Mouse (Mus musculus) kidney, embryonic 16.5 days (tissue): ENCODE results near the gene Pyroxd1. TPM values are rescaled to one million over a fixed set of nuclear protein-coding genes. Genes with fewer than 3 reads are reported as not detected.
A peak's percentile ranks its signal among the peaks of the same experiment; 100 is the strongest.
"Not testable (repeated sequence)": the region's sequence is repeated elsewhere in the genome, so short reads cannot be mapped to it uniquely, and the experiment has no call there.

Source experiments
- ATAC-seq: fragments of 200-750 bp; cut with Nextera tagmentation; 2 replicates; pipeline ENCODE4 v1.8.0; 2017; ENCODE audit warnings: moderate TSS enrichment; ENCODE audit not compliant: low FRiP score, low TSS enrichment
- H3K27ac ChIP-seq: fragments of 300-500 bp; sonication (generic); 2 replicates; pipeline ENCODE4 v1.5.1; 2014; ENCODE audit warnings: low read length
- H3K27me3 ChIP-seq: fragments of 300-500 bp; sonication (generic); 2 replicates; pipeline ENCODE4 v1.6.1; 2014; ENCODE audit warnings: low read length, control low read depth, mixed read lengths; ENCODE audit not compliant: insufficient read depth
- H3K36me3 ChIP-seq: fragments of 300-500 bp; sonication (generic); 2 replicates; pipeline ENCODE4 v1.6.1; 2014; ENCODE audit warnings: low read length, control low read depth, mixed read lengths; ENCODE audit not compliant: insufficient read depth
- H3K4me1 ChIP-seq: fragments of 300-500 bp; sonication (generic); 2 replicates; pipeline ENCODE4 v1.6.1; 2014; ENCODE audit warnings: low read length, control low read depth, mixed read lengths; ENCODE audit not compliant: insufficient read depth
- H3K4me2 ChIP-seq: fragments of 300-500 bp; sonication (generic); replicated peaks from 2 replicates; pipeline ENCODE4 v1.6.1; 2014; ENCODE audit warnings: low read depth, low read length
- H3K4me3 ChIP-seq: fragments of 300-500 bp; sonication (generic); 2 replicates; pipeline ENCODE4 v1.5.1; 2014; ENCODE audit warnings: mild to moderate bottlenecking, low read length
- H3K9ac ChIP-seq: fragments of 300-500 bp; sonication (generic); replicated peaks from 2 replicates; pipeline ENCODE4 v1.6.1; 2014; ENCODE audit warnings: low read length
- H3K9me3 ChIP-seq: fragments of 300-500 bp; sonication (generic); 2 replicates; pipeline ENCODE4 v1.6.1; 2016; ENCODE audit warnings: low read length, control low read depth
- WGBS: fragments of 180-500 bp; shearing (Covaris S2); extraction: QIAGEN DNeasy Blood & Tissue Kit; methylation state at CpG from one replicate; pipeline ENCODE4 v1.1.7; 2014; 5-methylcytosine and 5-hydroxymethylcytosine counted together
- polyA plus RNA-seq: library from polyadenylated mRNA; unstranded; fragments of >200 nt; fragmentation: Nextera tagmentation; extraction: Ambion mirVana; gene quantifications from 2 replicates; pipeline ENCODE4 v1.2.1, GENCODE M21; 2015

Pyroxd1 gene
- polyA plus RNA-seq, 1 experiment from 2014 or later, result 18.3 TPM

DNA sequence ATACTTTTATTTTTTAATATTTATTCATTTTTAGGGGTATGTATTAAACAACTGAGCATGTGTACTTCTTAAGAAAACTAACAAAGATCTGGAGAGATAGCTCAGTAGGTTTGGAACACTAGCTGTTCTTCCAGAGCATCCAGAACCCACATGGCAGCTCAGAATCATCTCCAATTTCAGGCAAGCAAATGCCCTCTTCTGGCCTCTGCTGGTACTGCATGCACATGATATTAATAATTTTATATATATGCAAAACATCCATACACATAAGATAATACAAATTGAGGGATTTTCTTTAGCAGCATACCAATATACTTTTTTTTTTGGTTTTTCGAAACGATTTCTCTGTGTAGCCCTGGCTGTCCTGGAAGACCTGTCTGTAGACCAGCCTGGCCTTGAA is 1.9 kb upstream of the Pyroxd1 start:
- Histone ChIP-seq H3K4me2 (no peak overlapping the region), H3K36me3 (0 out of 2 replicates have a peak, but pooled peaks cover 2% of the 10 kb centered on the region), H3K4me1 (peaks cover 9% of the 10 kb centered on the region), H3K27me3 (no peaks in the 10 kb centered on the region), H3K9ac (no peak overlapping the region), H3K9me3 (no peaks in the 10 kb centered on the region), H3K4me3 (no peak overlapping the region), H3K27ac (no peak overlapping the region)
- WGBS, result 81% methylated on average over 2 of the region's 2 CpGs
- ATAC-seq, result no peak

DNA sequence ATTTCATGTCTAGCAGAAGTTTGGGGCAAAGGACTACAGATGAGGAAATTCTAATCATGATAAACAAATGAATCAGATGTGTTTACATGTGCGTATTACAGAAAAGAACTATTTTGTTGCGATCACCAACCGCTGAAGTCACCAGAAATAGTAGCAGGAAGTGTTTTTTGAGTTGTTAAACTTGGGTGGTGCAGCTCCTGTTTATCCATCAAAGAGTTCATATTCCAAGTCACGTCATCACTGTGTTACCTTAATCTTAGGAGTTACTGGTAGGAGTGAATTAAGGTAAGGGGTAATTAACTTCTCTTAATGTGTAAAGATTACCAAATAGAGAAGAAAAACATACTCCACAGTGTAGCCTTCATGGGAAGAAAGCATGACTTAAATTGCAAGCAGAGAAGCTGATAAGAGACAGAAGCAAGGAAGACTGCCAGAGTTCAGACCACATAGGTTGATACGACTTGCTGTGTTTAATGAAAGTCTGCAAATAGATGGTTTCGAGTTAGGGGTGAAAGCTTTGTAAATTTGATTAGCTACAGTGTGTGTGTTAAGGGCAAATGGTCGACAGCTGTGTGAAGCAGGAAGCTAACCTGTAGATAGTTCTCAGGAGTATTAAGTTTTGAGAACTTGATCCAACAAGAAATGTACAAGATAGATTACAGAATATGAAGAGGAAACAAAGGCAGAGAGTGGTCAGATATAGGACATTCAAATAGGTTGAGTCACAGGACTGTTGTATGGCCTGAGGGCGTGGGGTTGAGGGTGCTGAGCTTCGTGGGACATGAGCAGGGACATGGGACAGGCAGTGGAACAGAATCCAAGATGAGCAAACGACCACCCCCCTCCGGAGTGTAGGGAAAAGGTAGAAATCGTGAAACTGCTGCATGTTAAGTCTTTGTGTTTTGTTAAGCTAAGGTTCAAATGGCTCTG is 992 bp downstream of the Pyroxd1 start:
- no peak for ATAC-seq
- Histone ChIP-seq H3K36me3 (peaks cover 12% of the 10 kb centered on the region), H3K27me3 (no peaks in the 10 kb centered on the region), H3K9ac (peak overlapping the region; percentile 77), H3K4me2 (peak overlapping the region; percentile 65), H3K27ac (no peak overlapping the region), H3K4me3 (peak overlapping the region; percentile 80), H3K4me1 (peaks cover 9% of the 10 kb centered on the region), H3K9me3 (no peaks in the 10 kb centered on the region)
- 53% methylated on average over 12 of the region's 12 CpGs for WGBS

DNA sequence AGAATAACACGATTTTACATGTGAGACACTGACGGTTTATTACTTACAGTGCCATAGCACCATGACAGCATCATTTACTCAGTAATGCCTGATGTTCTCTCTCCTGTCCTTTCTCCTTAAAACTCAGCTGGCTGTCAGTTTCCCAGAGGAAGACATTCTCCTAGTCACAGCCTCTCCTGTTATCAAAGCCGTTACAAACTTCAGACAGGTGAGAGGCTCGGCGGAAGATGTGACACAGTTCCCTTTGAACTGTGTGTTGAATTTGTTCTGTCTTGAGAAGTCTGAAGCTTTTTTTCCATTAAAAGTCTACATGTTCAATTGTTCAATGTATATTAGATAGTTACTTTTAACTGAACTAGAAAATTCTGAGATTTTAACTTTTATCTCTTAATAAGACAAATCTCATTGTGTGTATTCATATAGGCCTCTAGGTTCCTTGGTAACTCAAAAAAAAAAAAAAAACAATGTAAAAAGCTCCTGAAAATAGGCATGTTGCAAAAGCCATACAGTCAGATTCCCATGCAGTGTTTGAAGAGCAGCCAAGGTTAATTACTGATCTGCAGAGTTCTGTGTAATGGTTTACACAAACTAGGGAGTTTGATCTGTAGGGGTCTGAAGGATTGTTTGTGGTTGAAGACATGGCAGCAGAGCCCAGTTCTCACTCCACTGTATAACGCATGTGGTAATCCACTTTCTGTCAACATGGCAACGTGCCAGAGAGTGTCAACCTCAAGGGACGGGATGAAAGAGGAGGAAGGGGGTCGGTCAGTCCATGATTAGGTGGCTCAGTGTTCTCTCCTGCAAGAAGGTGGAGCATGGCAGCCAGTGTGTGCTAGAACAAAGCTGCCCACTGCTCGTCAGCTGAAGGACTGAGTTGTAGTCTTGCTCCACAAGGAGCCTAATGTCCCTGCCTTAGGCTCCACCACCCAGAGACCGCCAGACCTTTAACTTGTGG is 2.3 kb downstream of the Pyroxd1 start:
- H3K27ac ChIP-seq, result no peak overlapping the region
- 78% methylated on average over 11 of the region's 11 CpGs for WGBS

DNA sequence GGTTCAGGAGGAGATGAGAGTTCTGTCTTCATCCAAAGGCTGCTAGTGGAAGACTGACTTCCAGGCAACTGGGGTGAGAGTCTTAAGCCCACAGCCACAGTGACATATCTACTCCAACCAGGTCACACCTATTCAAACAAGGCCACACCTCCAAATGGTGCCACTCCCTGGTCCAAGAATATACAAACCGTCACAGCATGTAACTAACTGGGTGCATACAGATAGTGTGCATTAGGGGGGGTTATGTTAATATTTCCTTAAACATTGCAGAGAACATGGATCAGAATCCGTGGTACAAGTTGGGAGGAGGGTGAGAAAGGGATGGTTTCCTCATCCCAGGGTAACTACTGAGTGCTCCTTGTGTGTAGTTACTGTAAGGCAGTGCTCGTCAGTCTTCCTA is 6.6 kb downstream of the Pyroxd1 start:
- not testable (repeated sequence) for H3K4me3 ChIP-seq, ATAC-seq

More for the DNA sequence above, 2.3 kb downstream of the Pyroxd1 start:
- Histone ChIP-seq H3K36me3 (peaks cover 16% of the 10 kb centered on the region), H3K4me3 (no peak overlapping the region), H3K9ac (no peak overlapping the region), H3K4me2 (no peak overlapping the region), H3K9me3 (no peaks in the 10 kb centered on the region), H3K27me3 (no peaks in the 10 kb centered on the region), H3K4me1 (peaks cover 9% of the 10 kb centered on the region)
- no peak for ATAC-seq

DNA sequence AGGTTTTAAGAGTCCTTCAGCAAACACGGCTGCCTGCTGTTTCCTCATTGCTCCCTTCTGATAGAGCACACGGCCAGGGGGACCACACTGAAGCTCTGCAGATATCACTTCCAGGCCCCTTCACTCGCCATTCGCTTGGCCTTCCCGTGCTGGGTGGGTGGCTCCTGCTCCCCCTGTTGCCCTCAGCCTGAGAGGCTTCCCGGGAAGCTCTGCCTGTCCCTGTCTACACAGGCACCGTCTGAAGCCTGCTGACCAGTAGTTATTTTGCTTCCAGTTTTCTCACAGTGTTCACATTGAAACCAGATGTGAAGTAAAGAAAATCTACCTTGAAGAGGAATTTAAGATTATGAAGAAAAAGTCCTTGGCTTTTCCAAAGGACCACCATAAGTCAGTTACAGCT is 11.7 kb downstream of the Pyroxd1 start:
- no peak overlapping the region for H3K27ac ChIP-seq
- H3K27me3 ChIP-seq, result no peaks in the 10 kb centered on the region
- no peaks in the 10 kb centered on the region for H3K4me1 ChIP-seq
- no peak overlapping the region for H3K4me2 ChIP-seq
- no peak overlapping the region for H3K4me3 ChIP-seq
- H3K9me3 ChIP-seq, result no peaks in the 10 kb centered on the region
- peaks cover 39% of the 10 kb centered on the region for H3K36me3 ChIP-seq
- no peak overlapping the region for H3K9ac ChIP-seq
- ATAC-seq, result no peak
- 76% methylated on average over 7 of the region's 7 CpGs for WGBS

More for the DNA sequence above, 6.6 kb downstream of the Pyroxd1 start:
- not testable (repeated sequence) for H3K9me3 ChIP-seq, H3K4me2 ChIP-seq, H3K27ac ChIP-seq, H3K9ac ChIP-seq, H3K27me3 ChIP-seq, H3K4me1 ChIP-seq
- WGBS, result 91% methylated on average over 3 of the region's 3 CpGs
- peaks cover 31% of the 10 kb centered on the region for H3K36me3 ChIP-seq

DNA sequence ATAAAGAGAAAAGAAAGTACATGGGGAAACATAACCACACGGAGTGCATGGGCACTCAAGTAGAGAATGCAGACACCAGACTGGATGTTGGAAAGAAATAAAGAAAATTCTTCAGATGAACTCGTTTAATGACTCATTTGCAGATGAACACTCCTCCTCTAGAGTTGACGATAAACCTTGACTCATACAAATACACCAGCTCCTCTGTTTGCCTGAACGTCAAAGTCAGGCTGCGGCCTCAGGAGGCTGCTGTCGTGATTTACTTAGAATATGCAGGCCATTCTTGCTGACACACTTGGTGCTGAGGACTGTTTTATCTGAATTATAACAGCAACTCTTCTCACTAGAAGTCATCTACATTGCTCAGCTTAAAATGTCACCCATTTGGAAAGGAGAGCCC is 16.6 kb downstream of the Pyroxd1 start:
- H3K27me3 ChIP-seq, result no peaks in the 10 kb centered on the region
- no peak overlapping the region for H3K4me2 ChIP-seq
- H3K4me1 ChIP-seq, result no peaks in the 10 kb centered on the region
- H3K27ac ChIP-seq, result no peak overlapping the region
- WGBS, result 91% methylated on average over 6 of the region's 6 CpGs
- no peak overlapping the region for H3K9ac ChIP-seq
- ATAC-seq, result no peak
- peaks cover 31% of the 10 kb centered on the region for H3K36me3 ChIP-seq
- H3K9me3 ChIP-seq, result no peaks in the 10 kb centered on the region
- no peak overlapping the region for H3K4me3 ChIP-seq

DNA sequence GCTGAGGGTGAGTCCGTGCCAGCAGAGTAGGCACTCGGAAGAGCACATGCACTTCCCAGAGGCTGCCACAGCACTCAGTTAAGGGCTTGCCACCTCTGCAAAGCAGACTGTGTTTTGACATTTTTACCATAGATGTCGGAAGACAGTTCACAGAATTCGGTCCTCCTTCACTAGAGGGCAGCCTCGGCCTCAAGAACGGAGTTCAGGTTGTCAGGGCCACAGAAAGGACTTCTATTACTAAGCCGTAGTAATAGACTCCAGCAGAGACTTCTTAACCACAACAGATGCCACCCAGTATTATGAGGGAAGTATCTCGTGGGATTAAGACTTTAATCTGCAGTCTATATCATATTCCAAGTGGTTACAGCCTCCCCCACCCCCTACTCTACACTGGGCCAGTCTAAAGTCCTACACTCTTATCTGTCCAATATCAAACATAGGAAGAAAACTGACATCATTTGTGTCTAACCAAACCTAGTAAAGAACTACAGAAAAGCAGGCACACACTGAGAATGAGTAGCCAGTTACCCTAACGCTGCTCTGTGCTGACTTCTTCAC is 17.6 kb downstream of the Pyroxd1 start:
- 70% methylated on average over 9 of the region's 9 CpGs for WGBS
- H3K4me3 ChIP-seq, result no peak overlapping the region
- peaks cover 34% of the 10 kb centered on the region for H3K36me3 ChIP-seq
- no peak overlapping the region for H3K9ac ChIP-seq
- no peaks in the 10 kb centered on the region for H3K27me3 ChIP-seq
- H3K9me3 ChIP-seq, result no peaks in the 10 kb centered on the region
- no peak for ATAC-seq
- no peak overlapping the region for H3K4me2 ChIP-seq
- H3K27ac ChIP-seq, result no peak overlapping the region
- H3K4me1 ChIP-seq, result no peaks in the 10 kb centered on the region

DNA sequence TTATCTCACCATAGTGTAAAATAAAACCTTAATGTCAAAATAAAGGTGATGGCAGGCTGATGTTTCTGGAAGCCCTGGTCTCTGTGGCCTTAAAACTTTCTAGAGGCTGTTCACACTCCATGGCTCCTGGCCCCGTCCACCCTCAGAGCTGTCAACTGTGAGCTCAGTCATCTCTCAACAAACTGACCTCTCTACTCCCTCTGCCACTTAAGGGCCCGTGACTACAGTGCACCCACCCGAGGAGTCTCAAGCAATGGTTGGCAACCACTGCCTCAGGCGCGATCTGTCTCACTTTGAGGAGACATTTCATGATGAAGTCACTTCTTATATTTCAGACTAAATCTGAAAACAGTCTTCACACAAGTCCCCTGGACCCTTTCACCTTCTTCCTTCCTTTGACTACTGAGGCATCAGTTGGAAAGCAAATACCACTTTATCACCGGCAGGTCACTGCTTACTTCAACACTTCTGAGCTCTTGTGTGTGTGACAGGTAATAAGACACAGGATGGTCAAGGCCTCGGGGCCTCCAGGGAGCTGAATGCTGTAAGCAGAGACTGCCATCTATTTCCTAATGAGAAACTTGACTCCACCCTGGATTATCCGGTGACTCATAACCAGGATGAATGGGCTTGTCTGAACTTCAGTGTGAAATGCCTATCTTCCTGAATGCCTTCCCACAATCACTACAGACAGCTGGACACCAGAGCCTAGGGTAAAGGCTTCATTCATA is 20.5 kb downstream of the Pyroxd1 start:
- H3K27me3 ChIP-seq, result no peaks in the 10 kb centered on the region
- H3K27ac ChIP-seq, result no peak overlapping the region
- ATAC-seq, result peak; percentile 75
- no peak overlapping the region for H3K9ac ChIP-seq
- no peaks in the 10 kb centered on the region for H3K4me1 ChIP-seq
- no peak overlapping the region for H3K4me3 ChIP-seq
- H3K9me3 ChIP-seq, result no peaks in the 10 kb centered on the region
- WGBS, result 49% methylated on average over 8 of the region's 8 CpGs
- H3K36me3 ChIP-seq, result peaks cover 27% of the 10 kb centered on the region
- no peak overlapping the region for H3K4me2 ChIP-seq

DNA sequence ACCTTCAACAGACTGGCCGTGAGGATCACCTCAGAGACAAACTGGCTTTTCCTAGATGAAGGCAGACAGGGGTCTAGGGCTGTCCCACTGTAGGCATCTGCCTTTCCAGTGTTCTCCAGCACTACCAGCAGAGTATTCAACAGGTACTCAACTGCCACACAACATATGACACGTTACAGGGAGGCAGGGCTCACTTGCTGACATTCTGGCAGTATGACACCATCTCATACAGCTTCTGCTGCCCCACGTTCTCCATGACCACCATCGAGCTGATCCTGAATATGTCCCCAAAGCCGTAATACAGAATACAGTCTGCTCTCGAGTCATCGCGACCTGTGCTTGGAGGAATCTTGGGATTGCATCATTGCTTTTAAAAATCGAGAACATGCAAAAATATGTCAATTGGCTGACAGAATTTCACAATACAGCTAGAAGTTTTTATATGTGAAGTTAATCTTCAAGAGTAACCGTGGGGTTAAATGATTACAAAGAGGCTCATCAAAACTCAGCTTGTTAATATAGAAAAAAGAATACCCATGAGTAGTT is 21.1 kb downstream of the Pyroxd1 start:
- ATAC-seq, result no peak; the same call in 1 of the 2 replicates
- Histone ChIP-seq H3K27ac (no peak overlapping the region), H3K4me1 (no peaks in the 10 kb centered on the region), H3K36me3 (peaks cover 25% of the 10 kb centered on the region), H3K27me3 (no peaks in the 10 kb centered on the region), H3K4me3 (no peak overlapping the region), H3K9me3 (no peaks in the 10 kb centered on the region), H3K4me2 (no peak overlapping the region), H3K9ac (no peak overlapping the region)
- WGBS, result 89% methylated on average over 10 of the region's 10 CpGs
